Mouse (Mus musculus) stomach, embryonic 14.5 days (tissue): Measurements from ENCODE around the gene Cntd1. TPM values are rescaled to one million over a fixed set of nuclear protein-coding genes. Genes with fewer than 3 reads are reported as not detected.
A peak's percentile ranks its signal among the peaks of the same experiment; 100 is the strongest.

ENCODE experiments used
- ATAC-seq: fragments of 200-750 bp; cut with Nextera tagmentation; 2 replicates; pipeline ENCODE4 v1.8.0; 2017; ENCODE audit warnings: low read depth, moderate TSS enrichment; ENCODE audit not compliant: insufficient number of reproducible peaks, insufficient read depth, low FRiP score
- H3K27ac ChIP-seq: fragments of 300-500 bp; sonication (generic); 2 replicates; pipeline ENCODE4 v1.5.1; 2014; ENCODE audit warnings: mild to moderate bottlenecking, low read length, moderate library complexity, mixed read lengths
- H3K27me3 ChIP-seq: fragments of 300-500 bp; sonication (generic); 2 replicates; pipeline ENCODE4 v1.6.1; 2014; ENCODE audit warnings: low read length, control low read depth, mixed read lengths; ENCODE audit not compliant: control insufficient read depth, insufficient read depth
- H3K36me3 ChIP-seq: fragments of 300-500 bp; sonication (generic); 2 replicates; pipeline ENCODE4 v1.6.1; 2014; ENCODE audit warnings: mild to moderate bottlenecking, control low read depth, low read length, moderate library complexity, mixed read lengths; ENCODE audit not compliant: control insufficient read depth, insufficient read depth
- H3K4me1 ChIP-seq: fragments of 300-500 bp; sonication (generic); 2 replicates; pipeline ENCODE4 v1.6.1; 2014; ENCODE audit warnings: low read length, control low read depth, mixed read lengths; ENCODE audit not compliant: control insufficient read depth, insufficient read depth
- H3K4me2 ChIP-seq: fragments of 300-500 bp; sonication (generic); replicated peaks from 2 replicates; pipeline ENCODE4 v1.6.1; 2014; ENCODE audit warnings: low read depth, low read length, control low read depth
- H3K4me3 ChIP-seq: fragments of 300-500 bp; sonication (generic); 2 replicates; pipeline ENCODE4 v1.5.1; 2014; ENCODE audit warnings: low read depth, low read length, control low read depth
- H3K9ac ChIP-seq: fragments of 300-500 bp; sonication (generic); replicated peaks from 2 replicates; pipeline ENCODE4 v1.6.1; 2014; ENCODE audit warnings: low read depth, mild to moderate bottlenecking, control low read depth, low read length, moderate library complexity, mixed read lengths
- H3K9me3 ChIP-seq: fragments of 300-500 bp; sonication (generic); 2 replicates; pipeline ENCODE4 v1.6.1; 2016; ENCODE audit warnings: low read depth, low read length, control low read depth; ENCODE audit not compliant: control insufficient read depth
- WGBS: fragments of 180-500 bp; shearing (Covaris S2); extraction: QIAGEN DNeasy Blood & Tissue Kit; methylation state at CpG from one replicate; pipeline ENCODE4 v1.1.7; 2014; 5-methylcytosine and 5-hydroxymethylcytosine counted together
- polyA plus RNA-seq: library from polyadenylated mRNA; unstranded; fragments of >200 nt; fragmentation: Nextera tagmentation; extraction: Ambion mirVana; gene quantifications from 2 replicates; pipeline ENCODE4 v1.2.1, GENCODE M21; 2014

The Cntd1 gene
- polyA plus RNA-seq, 1 experiment from 2014 or later = 0.87 TPM

DNA sequence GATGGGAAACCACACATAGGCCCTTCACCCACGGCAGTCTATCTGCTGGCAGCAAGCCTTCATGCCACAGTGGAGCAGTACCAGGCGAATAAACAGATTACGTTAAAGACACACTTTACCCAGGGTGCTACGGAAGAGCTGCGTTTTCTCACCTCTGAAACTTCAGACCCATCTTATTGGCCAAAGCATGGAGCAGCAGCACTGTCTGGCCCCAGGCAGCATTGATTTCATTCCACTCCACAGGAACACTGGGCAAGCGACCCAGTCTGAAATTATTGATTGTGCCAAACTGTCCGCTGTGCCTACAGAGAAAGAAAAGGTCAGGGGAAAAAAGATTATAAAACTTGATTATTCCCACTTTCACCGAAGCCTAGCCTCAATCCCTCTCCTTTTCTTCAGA, 12.4 kb downstream of the Cntd1 start:
- 93% methylated on average over 8 of the region's 8 CpGs for WGBS
- Histone ChIP-seq H3K27me3 (no peaks in the 10 kb centered on the region), H3K9ac (no peak overlapping the region), H3K9me3 (no peaks in the 10 kb centered on the region), H3K4me1 (no peaks in the 10 kb centered on the region), H3K4me2 (no peak overlapping the region), H3K27ac (no peak overlapping the region), H3K4me3 (no peak overlapping the region), H3K36me3 (peaks cover 42% of the 10 kb centered on the region)
- no peak for ATAC-seq

DNA sequence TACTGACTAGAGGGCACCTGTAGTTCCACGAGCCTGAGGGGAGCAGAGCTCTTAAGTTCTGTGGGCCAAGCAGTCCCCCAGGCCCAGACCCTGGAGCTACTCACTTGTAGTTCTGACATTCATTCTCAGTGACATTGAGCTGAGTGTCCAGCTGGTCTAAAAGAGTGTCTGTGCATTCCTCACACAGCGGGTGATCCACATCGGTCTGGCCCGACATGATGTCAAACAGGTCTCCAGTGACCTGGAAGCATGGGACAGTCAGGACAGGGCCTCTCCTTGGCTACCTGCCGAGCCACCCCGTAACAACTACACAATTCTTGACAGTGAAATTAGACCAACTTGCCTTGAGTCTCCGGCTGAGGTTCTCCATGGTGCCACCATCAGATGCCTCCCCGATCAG, 16.4 kb downstream of the Cntd1 start:
- 93% methylated on average over 8 of the region's 8 CpGs for WGBS
- Histone ChIP-seq H3K4me3 (no peak overlapping the region), H3K9me3 (no peaks in the 10 kb centered on the region), H3K4me1 (no peaks in the 10 kb centered on the region), H3K27ac (no peak overlapping the region), H3K36me3 (peaks cover 42% of the 10 kb centered on the region), H3K27me3 (no peaks in the 10 kb centered on the region), H3K9ac (no peak overlapping the region), H3K4me2 (no peak overlapping the region)
- ATAC-seq = no peak

DNA sequence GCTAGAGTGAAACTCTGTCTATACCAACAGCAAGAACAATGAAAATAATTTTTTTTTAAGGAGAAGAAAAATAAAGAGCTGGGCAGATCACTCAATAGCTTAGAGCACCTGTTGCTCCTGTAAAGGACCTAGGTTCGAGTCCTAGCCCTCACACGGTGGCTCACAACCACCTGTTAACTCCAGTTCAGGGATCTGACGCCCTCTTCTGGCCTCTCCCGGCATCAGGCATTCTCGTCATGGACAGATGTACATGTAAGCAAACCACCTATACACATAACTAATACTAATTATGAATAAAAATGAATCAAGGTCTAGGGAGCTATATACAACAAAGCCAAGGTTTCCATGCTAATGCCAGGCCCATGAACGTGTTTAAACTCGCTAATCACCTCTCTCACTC, 22.1 kb downstream of the Cntd1 start:
- H3K4me1 ChIP-seq = peaks cover 12% of the 10 kb centered on the region
- WGBS = 65% methylated on average over 7 of the region's 7 CpGs
- ATAC-seq = no peak
- H3K27ac ChIP-seq = no peak overlapping the region
- H3K27me3 ChIP-seq = no peaks in the 10 kb centered on the region
- peak overlapping the region; percentile 86; the same call in 1 of the 2 replicates for H3K4me3 ChIP-seq
- peaks cover 14% of the 10 kb centered on the region for H3K36me3 ChIP-seq
- H3K9me3 ChIP-seq = no peaks in the 10 kb centered on the region
- no peak overlapping the region for H3K9ac ChIP-seq
- H3K4me2 ChIP-seq = peak overlapping the region; percentile 98

DNA sequence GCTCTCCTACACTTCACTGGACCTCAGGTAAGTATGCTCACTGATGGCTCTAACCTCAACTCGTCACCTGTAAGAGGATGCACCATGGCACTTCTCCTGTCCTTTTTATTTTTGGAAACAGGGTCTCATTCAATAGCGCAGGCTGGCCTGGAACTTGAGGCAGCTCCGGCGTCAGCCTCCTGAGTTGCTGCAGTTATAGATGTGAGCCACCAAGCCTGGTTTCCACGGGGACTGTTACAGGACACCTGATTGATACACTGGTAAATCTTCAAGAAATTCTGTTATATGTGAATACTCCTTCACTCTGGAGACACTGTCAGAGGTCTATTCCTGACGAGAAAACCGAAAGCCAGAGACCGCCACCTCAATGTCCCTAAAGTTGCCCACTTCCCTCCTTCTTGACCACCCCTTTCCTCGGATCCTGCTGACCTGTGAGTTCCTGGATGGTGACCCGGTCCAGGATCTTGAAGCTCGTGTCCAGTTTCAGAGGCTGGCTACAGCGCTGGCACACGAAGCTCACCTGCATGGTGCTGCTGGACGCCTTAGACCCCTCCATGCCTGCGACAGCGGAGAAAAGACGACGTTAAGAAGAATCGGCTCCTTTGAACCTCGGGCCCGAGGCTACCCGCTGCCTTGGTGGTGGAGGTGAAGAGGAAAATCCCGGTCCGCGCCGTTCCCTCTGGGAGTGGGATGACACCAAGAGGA, 22.6 kb downstream of the Cntd1 start:
- Histone ChIP-seq H3K27ac (no peak overlapping the region), H3K9me3 (no peaks in the 10 kb centered on the region), H3K9ac (peak overlapping the region; percentile 74), H3K4me2 (peak overlapping the region; percentile 98), H3K36me3 (peaks cover 13% of the 10 kb centered on the region), H3K4me1 (peaks cover 12% of the 10 kb centered on the region), H3K27me3 (no peaks in the 10 kb centered on the region), H3K4me3 (peak overlapping the region; percentile 86)
- ATAC-seq = no peak
- WGBS = 14% methylated on average over 26 of the region's 26 CpGs

- peak within 1 kb of the TSS; percentile 86 for H3K4me3 ChIP-seq
- no peak within 1 kb of the TSS for H3K27ac ChIP-seq
- no peaks in the 10 kb centered on the region for H3K9me3 ChIP-seq
- peak; percentile 92 for ATAC-seq
- no peaks in the 10 kb centered on the region for H3K27me3 ChIP-seq
- H3K36me3 ChIP-seq = peaks cover 13% of the 10 kb centered on the region
- 5% methylated on average over 39 of the region's 39 CpGs for WGBS
- H3K9ac ChIP-seq = peak within 1 kb of the TSS; percentile 74
- peaks cover 12% of the 10 kb centered on the region for H3K4me1 ChIP-seq
- H3K4me2 ChIP-seq = peak within 1 kb of the TSS; percentile 98
Observed at GRCm38 (mm10) chr11:101302004-101302798, 23.4 kb downstream of the Cntd1 start, which contains the start of gene Becn1. Gene Becn1, minus strand, starts transcription at chr11:101302286.

GRCm38 (mm10) chr11:101307744-101308143, 28.9 kb downstream of the Cntd1 start:
- no peak overlapping the region for H3K9ac ChIP-seq
- WGBS = 24% methylated on average over 5 of the region's 5 CpGs
- no peak for ATAC-seq

DNA sequence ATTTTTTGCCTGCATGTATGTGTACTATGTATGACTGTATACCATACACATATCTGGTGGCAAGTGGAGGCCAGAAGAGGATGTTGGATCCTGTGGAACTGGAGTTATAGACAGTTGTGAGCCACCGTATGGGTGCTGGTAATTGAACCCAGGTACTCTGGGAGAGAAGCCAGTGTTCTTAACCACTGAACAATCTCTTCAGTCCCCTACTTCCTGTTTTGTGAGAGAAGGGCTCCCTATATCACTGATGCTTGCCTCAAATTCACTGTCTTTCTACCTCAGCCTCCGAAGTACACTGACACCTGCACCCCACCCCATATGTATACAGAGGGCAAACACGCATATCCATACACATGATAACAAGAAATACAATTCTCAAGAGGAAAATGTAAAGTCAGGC, 32.3 kb downstream of the Cntd1 start:
- no peak overlapping the region for H3K4me2 ChIP-seq
- H3K36me3 ChIP-seq = no peaks in the 10 kb centered on the region
- H3K27me3 ChIP-seq = no peaks in the 10 kb centered on the region
- H3K9ac ChIP-seq = no peak overlapping the region
- H3K4me1 ChIP-seq = no peaks in the 10 kb centered on the region
- no peak overlapping the region for H3K4me3 ChIP-seq
- 86% methylated on average over 3 of the region's 3 CpGs for WGBS
- H3K27ac ChIP-seq = no peak overlapping the region
- no peaks in the 10 kb centered on the region for H3K9me3 ChIP-seq
- ATAC-seq = no peak

More at GRCm38 (mm10) chr11:101307744-101308143, 28.9 kb downstream of the Cntd1 start:
- H3K9me3 ChIP-seq = no peaks in the 10 kb centered on the region
- no peak overlapping the region for H3K27ac ChIP-seq
- H3K4me2 ChIP-seq = no peak overlapping the region
- H3K27me3 ChIP-seq = no peaks in the 10 kb centered on the region
- no peaks in the 10 kb centered on the region for H3K4me1 ChIP-seq
- H3K36me3 ChIP-seq = no peaks in the 10 kb centered on the region
- H3K4me3 ChIP-seq = no peak overlapping the region

DNA sequence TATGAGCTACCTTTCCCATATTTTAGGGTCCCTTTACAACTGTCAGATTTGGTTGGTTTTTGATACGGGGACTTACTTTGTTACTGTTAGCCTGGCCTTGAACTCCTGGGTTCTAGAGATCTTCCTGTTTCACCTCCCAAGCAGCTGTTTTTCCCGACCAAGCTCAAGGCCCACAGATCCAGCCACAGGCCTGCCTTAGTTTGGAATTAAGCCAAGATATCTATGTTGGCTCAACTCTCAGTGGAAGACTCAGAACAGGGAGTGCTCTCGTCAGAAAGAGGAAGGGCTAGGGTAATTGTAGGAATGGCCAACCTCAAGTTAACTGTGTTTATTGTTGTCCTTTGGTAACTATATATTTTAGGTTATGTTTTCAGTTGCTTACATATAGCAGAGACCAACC, 33.3 kb downstream of the Cntd1 start:
- Histone ChIP-seq H3K4me2 (no peak overlapping the region), H3K27ac (no peak overlapping the region), H3K36me3 (no peaks in the 10 kb centered on the region), H3K27me3 (no peaks in the 10 kb centered on the region), H3K9me3 (no peaks in the 10 kb centered on the region), H3K9ac (no peak overlapping the region), H3K4me1 (peaks cover 4% of the 10 kb centered on the region), H3K4me3 (no peak overlapping the region)
- no peak for ATAC-seq
- 62% methylated on average over 3 of the region's 3 CpGs for WGBS
